Mouse (Mus musculus) ovary, postnatal 14 days (tissue): ENCODE measurements at regions not wholly inside any gene's neighbourhood (a gene's known extent, or its start where the extent isn't known, plus 50 kb on each side); places are given as distances from the start of the nearest gene placed in this dataset.

Experiments used
- DNase-seq: peaks from one replicate; pipeline ENCODE4 v3.0.0; 2022; ENCODE audit warnings: low spot score

DNA sequence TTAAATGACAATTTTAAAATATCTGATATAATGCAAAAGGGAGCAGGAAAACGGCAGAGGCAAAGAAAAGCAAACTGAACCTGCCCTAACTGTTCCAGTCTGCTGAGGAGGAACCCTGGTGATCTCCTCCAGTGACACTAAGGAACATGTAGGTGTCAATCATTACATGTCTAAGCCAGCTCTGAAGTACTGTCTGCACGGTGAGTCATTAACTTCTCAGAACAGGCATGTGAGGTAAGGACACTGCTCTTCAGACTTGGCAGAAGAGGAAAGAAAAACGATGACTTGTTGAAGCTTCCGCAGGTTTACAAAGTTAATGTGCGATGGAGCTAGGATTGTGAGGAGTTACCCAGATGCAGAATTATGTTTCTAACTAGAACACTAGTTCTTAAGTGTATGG is 199.1 kb downstream of the Nuf2 start:
- DNase-seq = no peak

DNA sequence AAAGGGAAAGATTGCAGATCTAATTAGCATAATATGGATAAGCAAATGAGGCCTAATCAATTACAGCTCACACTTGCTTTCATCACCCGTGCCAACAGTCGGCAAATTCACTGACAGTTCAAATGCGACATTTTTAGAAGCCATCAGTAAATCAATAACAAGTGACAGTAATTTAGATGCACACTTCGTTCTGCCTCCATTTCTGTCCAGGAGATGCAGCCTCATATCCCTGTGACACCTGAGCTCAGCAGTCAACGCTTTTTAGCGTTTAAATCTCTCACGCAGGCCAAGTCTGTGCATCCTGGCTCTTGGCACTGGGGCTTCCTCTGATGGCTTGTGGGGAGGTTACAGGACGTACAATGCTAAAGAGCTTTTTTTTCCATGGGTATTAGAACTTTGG is 218.0 kb downstream of the Nuf2 start:
- DNase-seq = no peak

DNA sequence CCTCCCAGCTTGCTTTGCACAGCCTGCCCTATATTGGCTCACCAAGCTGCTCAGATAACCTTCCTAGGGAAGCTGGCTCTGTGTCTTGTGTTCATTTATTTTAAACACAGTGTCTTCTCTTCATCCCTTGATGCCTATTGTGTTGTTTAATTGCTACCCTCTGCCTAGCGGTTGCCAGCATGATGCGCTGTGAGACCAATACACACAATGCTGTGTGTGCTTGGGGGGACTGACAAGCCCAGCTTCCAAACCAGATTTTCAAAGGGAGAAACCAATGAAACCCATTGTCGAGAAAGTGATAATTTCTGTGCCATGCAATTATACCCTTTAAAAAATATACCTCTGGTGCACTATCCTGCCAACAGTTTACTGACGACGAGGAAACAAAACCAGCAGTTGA is 247.8 kb downstream of the Nuf2 start:
- DNase-seq = no peak

DNA sequence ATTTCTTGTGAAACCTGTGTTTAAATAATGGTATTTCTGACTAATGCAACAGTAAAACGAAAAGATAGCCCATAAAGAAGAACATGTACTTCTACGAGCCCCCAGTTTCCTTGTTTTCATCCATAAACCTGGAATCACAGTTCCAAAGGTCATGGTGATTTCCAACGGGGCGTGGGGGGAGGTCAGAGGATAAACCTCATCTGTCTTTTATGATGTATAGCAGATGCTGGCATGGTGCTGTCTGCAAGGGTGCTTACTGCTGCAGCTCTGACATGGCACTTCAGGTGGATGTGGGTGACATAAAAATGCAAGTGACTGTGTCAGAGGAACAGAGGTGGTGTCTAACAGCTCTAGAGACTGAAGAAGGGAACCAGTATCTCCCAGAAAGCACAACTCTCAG is 260.5 kb downstream of the Nuf2 start:
- DNase-seq = no peak

DNA sequence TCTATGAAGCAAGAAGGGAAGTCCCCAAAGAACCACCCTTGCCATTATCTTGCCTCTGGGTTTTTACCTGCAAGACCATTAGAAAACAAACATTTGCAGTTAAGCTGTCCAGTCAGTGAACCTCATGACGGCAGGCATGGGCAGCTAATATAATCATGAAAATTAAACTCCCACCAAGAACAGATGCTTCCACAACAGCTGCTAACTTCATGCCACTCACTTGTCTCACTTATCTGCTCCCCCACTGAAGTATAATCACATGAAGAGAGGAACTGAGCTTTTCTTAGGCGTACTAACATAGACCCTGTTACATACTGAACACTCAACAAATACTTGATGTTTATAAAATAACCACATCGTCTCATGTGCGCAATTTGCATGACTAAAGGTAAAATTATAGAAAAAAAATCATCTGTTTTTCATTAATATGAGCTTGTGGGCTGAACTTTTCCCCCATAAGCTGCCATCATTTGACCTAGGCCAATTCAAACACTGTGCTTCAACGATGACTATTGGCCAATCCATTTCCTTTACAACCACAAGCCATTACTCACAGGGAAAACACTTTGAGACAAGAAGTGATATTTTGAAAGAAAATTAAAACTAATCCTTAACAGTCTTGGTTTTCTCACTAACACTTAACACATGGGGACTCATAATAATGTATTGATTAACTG is 267.1 kb downstream of the Nuf2 start:
- DNase-seq = no peak

DNA sequence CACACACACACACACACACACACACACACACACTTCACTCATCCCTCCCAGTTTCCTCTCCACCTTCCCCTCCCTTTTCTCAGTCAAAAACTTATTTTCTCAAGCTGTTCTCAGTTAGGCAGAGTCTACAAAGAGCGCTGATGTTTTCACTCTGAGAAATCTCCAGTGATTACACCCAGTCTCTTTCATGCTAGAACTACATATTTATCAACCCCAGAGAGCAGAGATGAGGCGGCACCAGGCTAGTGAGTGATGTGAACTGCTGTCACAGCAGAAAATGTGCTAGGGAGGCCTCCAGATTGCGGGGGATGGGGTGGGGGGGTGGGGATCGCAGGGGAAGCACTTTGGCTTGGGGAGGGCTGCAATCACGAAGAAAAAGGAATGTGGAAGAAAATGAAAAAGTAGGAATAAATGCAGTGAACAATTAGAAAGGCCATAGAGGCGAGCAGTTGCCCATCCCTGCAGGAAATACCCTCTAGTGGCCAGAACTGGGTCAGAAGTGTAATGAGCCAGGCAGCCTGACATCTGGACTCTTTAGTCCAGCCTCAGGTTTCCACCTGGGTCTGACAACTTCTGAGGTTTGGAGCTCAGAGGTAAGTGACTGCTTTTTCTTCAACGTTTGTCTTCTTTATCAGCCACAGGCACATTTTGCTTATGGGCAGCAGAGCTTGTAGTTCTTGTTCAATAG is 276.9 kb downstream of the Nuf2 start:
- no peak for DNase-seq

DNA sequence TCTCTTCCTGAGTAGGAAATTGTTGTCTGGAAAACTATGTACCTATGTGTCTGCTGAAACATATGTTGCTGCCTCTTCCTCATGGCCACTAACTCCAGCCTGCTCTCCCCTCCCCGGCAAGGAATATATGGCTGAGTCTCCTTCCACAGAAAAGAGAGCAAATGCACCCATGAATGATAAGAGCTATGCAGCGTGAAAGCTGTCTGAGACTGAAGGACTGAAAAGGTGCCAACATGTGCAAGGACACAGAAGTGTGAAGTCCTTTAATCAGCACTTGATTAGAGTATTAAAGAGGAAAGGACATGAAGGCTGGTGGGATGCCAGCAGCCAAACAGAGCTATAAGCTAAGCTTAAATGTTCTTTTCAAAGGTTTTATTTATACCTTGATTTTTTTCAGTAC is 279.1 kb downstream of the Nuf2 start:
- DNase-seq = no peak

DNA sequence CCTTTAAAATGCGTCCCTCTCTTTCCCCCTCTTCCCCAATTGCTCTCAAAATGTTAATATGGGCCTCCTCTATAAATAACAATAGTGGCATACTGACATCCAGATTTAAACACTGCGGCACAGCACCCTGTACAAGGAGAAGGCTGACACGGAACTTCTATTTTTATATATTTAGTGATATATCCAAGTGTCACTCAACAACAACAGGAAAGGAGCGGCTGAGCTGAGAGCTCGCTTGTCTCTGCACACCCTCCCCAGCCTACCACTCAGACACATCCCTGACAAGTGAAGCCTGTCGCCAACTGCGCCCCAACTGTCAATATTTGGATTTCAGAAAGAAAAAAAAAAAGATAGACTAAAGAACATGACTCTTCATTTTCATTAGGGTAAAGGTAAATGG is 282.2 kb downstream of the Nuf2 start:
- DNase-seq = no peak

DNA sequence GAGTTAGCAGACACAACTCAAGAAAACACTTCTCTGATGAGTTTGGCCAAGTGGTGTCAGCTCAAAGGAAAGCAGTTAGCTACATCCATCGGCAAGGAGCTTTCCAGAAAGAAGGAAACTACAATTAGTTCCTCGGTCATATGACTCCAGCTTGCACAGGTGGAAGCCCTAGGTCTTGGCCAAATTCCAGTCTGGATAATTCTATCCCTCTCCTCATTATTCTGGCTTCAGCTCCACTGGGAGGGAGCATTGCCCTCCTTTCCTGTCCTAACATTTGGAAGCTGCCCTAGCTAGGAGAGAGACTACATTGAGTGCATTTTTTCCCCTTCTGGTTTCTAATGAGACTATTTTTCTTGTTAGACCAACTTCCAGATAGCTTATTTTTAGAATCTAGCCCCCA is 290.9 kb downstream of the Nuf2 start:
- DNase-seq = no peak

DNA sequence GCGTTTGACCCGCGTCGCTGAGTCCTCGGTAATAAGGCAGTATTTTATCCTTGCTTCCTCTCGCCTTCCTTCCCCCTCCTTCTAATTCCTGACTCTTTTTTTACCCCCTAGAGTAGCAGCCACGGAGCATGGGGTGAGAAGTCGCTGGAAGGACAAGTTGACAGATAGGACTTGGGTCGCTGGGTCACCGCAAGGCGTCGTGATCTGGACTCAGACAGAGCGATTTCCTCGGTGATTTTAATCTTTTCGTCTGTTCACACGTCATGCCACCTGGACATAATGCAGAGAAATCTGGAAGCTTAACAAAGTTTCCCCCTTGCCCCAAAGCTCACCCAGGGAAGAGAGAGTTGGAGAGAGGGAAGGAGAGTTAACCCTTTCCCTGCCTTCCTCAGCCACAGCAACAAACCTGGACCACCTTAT is 292.6 kb downstream of the Nuf2 start:
- no peak for DNase-seq

DNA sequence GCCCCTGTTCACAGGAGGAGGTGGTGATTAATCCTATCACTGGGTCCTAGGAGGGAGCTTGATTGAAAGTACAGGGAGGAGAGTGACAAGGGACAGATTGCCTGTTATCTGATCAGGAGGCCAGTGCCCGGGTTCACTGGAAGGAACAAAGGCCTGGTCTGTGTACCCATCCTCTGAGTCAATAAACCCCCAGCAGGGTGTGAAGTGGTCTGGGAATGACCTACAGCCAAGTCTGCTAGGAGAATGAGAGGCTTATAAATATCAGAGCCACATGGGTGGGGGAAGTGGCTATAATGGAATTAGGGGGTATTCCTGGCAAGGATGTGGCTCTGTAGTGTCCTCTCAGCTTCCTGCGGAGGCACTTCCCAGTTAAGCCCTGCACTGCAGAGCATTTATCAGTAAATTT is 296.0 kb downstream of the Nuf2 start:
- DNase-seq = no peak

DNA sequence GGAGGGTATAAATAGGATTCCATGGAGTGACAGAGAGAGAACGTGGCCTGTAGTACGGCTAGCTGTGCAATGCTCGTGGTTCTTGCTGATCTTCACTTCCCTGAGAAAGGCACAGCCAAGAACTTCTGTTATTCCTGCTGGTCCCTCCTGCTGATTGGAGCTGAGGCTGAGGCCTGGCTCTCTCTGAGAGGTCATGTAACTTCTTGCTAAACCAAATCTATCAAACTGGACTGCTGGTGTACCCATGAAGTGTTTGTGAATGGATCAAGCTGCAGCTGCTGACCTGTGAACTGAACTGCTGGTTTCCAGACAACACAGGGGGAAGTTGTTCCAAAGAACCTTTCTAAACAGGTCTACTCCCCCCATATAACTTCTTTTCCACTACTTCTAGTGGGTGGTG is 297.9 kb downstream of the Nuf2 start:
- DNase-seq = no peak

DNA sequence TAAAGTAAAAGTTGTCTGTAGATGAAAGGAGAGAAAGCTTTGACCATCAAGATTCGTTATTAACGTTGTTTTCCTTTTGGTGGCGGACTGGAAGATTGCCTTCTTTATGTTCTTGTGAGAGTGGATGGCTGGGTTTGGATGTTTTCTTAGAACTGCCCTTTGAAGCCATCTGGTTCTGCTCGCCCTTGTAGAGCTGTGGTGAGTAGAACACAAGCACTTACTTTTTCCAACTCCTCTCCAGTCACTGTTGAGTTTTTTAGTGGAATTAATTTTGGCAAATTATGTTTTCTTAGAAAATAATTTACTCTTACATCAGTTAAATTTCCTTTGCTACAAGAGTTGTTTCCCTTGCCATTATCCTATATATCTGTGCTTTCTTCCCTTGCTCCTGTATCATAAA is 301.2 kb downstream of the Nuf2 start:
- no peak for DNase-seq

DNA sequence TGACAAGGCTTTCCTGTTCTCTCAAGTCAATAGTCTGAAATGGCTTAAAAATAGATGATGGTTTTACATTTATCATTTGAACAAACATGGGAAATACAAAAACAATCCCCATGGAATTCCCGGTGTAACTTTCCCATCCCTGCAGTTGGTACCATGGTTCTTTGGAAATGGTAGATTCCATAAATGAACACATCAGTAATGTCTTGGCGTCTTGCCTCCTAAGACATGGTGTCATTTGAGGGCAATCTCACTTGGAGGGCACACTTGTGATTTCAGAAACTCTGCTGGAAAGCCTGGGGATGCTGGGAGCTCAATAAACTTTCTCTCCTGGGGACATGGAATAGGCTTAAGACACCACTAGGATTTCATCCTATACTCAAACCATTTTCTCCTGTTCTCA is 306.8 kb downstream of the Nuf2 start:
- no peak for DNase-seq

DNA sequence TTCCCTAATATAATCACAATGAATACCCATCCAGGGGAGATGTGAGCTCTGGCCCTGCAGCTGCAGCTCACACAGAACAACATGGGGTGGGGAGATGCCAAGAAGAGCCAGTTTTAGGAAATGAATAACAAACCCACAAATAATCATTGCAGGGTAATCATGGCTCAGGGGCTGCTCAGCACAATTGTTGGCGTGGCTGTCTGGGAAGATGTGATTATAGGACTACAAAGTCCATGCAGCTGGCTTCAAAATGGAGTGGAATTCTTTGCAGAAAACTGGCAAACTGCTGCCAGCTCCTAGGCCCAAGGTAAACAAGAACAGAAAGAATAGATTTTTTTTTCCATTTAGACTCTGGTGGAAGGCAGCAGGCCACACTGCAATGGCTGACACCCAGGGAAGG is 343.6 kb downstream of the Nuf2 start:
- no peak for DNase-seq

DNA sequence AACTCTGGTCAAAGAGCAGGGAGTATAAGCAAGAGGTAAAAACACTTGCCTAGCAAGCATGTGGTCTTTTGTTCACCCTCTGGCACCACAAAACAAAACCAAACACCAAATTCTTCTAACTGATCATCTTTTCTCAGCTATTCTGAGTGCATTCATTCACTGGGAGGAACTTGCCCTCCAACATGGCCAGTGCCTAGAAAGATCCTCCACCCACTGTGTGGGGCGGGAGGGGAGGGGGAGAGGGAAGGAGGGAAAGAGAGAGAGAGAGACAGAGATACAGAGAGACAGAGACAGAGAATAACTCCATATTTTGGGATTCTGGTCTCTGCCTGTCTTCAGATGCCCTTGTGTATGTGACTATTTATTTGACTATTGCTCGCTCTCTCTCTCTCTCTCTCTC is 360.9 kb downstream of the Nuf2 start:
- DNase-seq = no peak

DNA sequence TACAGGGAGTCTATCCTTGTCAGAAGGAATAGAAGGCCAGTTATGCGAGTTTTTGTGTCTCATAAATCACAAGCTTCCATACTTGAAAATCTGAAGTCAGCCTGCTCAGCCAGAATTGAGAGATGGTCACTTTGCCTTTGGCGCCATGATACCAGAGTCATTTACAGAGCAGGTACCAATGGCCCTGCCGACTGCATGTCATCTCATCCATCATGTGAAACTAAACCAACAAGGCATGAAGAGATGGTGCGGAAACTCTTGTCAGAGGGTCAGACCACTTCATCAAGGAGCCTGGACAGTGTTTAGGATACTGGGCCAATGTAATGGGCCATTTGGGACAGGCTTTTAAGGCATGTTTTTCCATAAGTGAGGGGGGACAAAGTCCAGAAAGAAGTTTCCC is 363.2 kb downstream of the Nuf2 start:
- no peak for DNase-seq

DNA sequence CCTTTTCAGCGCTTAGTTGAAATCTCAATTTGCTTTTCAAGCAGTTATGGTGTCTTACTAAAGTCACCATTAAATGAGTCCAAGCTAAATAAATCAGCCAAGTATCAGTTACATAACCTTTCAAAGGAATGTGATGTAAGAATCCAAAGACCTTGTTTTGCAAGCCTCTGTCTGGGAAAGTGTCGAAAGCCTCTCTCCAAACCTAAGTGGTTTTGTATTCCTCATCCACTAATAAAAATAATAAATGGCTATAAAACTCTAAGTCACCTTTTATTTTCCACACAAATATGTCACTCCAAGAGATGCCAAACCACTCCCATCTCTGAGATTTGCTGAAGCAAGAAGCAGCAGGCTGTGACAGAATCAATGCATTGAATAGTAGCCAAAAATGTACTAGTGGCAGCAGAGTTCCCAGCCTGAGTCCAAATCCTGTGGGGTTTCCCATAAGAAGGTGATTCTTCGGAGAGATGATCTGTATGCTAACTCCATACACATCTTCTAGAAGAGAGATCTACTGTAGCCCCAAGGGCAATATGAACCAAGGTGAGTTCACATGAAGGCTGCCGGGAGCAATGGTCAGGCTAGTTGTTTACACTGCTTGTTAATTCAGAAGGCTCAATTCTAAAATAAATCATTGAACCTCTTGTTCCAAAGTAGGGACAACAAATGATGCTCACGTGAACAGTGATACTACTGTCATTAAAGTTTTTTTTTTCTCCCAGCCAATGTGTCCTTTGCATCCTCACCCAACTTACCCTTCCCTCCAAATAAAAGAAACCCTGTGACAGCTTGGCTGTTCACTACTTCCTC is 365.0 kb downstream of the Nuf2 start:
- no peak for DNase-seq

DNA sequence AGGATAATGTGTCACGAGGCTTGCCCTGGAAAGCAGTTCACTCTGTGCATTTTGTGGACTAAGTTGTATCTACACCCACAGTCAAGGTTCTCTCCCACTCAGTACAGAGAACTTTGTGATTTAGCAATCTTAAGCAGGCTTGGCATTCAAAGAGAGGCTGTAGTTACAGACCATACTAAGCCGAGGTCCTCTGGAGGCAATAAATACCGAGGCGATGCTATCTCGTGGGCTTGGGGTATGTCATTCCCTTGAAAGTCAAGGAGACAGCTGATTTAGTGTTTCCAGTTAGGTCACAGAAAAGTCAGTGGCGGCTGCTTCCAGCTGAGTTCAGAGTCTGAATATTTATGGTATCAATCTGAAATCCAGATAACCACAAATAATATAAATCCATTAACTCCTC is 370.4 kb downstream of the Nuf2 start:
- no peak for DNase-seq

DNA sequence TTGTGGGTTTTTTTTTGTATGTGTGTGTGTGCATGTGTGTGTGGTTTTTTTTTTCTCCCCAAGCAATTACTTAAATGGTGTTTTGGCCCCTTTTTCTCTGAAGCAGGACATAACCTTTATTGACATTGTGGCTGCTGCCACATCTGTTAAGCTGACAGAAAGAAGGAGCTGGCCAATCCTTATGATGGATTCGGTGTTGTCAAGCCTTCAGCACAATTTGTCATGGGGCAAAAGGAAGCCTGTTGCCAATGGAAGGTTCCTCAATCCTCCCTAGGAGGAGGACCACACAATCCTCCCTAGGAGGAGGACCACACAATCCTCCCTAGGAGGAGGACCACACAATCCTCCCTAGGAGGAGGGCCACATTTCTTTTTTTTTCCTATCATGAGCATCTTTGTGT is 371.0 kb downstream of the Nuf2 start:
- no peak for DNase-seq

DNA sequence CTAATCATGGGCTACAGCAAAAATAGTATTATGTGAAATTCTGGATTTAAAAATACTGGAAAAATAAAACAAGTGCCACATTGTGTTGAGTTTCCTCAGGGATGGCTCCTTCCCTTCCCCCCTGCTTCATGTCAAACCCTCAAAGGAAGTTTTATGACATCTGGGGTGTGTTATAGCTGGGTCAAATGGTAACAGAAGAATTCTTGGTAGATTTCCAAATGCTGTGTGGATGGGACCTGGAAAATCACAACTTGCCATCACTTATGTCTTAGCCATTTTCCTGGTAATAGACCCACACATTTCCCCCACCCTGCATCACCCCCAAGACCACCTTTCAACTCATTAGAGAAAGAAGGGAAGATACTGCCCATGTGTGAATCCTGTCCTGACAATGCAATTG is 371.5 kb downstream of the Nuf2 start:
- DNase-seq = no peak

DNA sequence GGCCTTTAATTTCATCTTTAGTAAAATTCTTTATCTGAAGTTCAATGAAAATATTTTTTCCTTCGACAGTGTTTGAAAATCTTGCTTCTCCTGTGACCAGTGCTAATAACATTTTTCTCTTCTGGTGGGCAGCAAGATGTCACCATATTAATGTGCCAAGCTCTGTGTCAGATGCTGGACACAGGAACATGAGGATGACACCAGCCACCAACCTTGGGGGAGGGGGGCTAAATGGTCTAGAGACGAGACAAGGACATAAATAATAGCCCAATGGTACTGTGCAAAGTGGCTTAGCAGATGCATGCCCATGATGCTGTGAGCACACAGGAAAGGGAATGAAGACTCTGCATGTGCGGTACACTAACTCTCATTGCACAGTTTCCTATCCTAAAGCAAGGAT is 373.8 kb downstream of the Nuf2 start:
- no peak for DNase-seq

DNA sequence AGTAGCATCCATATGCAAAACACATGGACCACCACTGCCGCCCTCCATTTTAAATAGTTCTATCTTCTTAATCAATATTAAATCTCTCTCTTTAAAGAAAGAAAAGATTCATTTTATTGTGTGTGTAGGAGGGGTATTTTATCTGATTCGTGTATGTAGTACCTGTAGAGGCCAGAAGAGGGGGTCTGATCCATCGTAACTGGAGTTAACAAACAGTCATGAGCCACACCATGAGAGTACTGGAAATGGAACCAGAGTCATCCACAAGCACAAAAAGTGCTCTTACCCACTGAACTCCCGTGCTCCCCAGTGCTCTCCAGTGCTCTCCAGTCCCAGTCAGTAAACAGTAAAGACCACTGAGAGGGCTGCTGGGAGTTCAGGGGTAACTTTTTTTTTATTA is 374.4 kb downstream of the Nuf2 start:
- DNase-seq = no peak
